Comparison of ENCODE assay signal across 8 mouse cellular contexts in the genomic region with DNA sequence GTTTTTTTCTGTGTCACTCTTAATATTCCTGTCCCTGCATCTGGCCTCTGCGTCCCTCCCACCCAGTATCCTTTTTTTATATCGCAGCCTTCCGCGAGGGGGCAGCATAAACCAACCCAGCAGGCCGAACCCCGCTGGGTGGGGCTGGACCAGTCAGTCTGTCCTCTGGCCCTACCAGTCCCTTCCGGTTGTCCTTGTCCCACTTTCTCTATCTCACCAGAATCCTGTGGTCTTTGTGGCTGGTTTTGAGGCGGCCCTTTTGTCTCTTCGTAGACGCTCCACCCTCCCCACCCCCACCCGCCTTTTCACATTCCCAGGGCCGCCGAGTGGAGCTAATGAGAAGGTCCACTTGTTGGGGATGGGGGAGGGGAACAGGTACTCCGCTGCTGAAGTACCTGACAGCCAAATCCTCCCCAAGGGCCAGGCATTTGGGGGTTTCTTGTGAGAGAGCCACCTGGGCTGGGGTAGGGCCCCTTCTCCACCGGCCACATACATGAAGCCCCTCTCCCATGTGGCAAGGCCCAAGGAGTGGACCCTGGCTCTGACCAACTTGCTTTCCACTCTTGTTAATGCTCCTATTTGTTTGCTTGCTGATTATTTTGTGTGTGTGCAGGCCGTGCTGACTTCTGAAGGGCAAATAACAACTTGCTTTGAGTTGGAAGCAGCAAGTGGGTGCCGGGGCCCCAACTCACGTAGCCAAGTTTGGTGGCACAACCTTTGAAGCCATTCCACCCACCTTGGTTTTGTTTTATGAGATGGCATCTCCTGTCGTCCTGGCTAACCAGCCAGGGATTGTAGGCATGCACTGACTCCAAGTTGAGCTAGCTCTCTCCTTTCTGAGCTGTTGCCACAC. TPM values are rescaled to one million over a fixed set of nuclear protein-coding genes. Genes with fewer than 3 reads are reported as not detected.
DNase-seq lines count a peak whose midpoint lies in the region; ATAC-seq and TF ChIP-seq lines count a peak whose summit lies in the region.

A gene (minus strand): TSS at position 267 of the 853 bp plus-strand sequence.

- intact Hi-C loops in heart, postnatal 25 days (cut with DNase I): loop anchor here (1.0 to 5.0 kb wide), 2 partner anchors 40 to 117 kb away; no protein-coding TSS in a partner anchor

- H3K4me2 ChIP-seq in forebrain, embryonic 16.5 days (ENCODE audit: low read length): peak within 1 kb of the TSS; percentile 65
- H3K4me2 ChIP-seq in neural tube, embryonic 15.5 days: peak within 1 kb of the TSS; percentile 85

- peak; percentile 21; the same call in 1 of the 2 replicates for TF ChIP-seq POLR2A in lung, adult 2 months (IDR thresholded peaks at IDR 0.05; ENCODE audit: borderline replicate concordance, extremely low read depth, low read depth, low read length)

- peaks cover 12% of the 10 kb centered on the region for H3K36me3 ChIP-seq in G1E (replicated peaks)
- H3K36me3 ChIP-seq in forebrain, embryonic 16.5 days (ENCODE audit: control insufficient read depth, insufficient read depth): no peaks in the 10 kb centered on the region
- H3K36me3 ChIP-seq in neural tube, embryonic 15.5 days: no peaks in the 10 kb centered on the region

- H3K27ac ChIP-seq in forebrain, embryonic 16.5 days (ENCODE audit: low read length): peak within 1 kb of the TSS; percentile 80
- H3K27ac ChIP-seq in neural tube, embryonic 15.5 days (replicated peaks): peak within 1 kb of the TSS; percentile 89

- DNase-seq in G1E (ENCODE audit: low spot score): peak; percentile 82
- peak; percentile 49 to 53 for DNase-seq in cerebellum, adult 18-20 months
- DNase-seq in heart, postnatal 25 days (ENCODE audit: low spot score): peak; percentile 83
- DNase-seq in layer of hippocampus, adult 18-20 months (ENCODE audit: low spot score in 2 of 2): peak; percentile 73 to 76
- DNase-seq in lung, adult 2 months: peak; percentile 91
- peak; percentile 94 for DNase-seq in testis, postnatal 10 days (ENCODE audit: low spot score)

- no peaks in the 10 kb centered on the region; the same call in 1 of the 2 replicates for H3K27me3 ChIP-seq in G1E (ENCODE audit: insufficient read depth, low read length)
- no peaks in the 10 kb centered on the region for H3K27me3 ChIP-seq in forebrain, embryonic 16.5 days (replicated peaks; ENCODE audit: control insufficient read depth, insufficient read depth, low read length)
- H3K27me3 ChIP-seq in neural tube, embryonic 15.5 days (replicated peaks): no peaks in the 10 kb centered on the region

- peak; percentile 48 for ATAC-seq in G1E (ENCODE audit: extremely low read depth, insufficient number of reproducible peaks, low FRiP score, poor library complexity, severe bottlenecking)
- peak; percentile 49 for ATAC-seq in forebrain, embryonic 16.5 days
- ATAC-seq in neural tube, embryonic 15.5 days (ENCODE audit: low FRiP score): peak; percentile 63

- peak; percentile 54 for TF ChIP-seq CTCF in G1E (IDR thresholded peaks at IDR 0.05; ENCODE audit: low read depth, low read length)
- peak; percentile 66 for TF ChIP-seq CTCF in lung, adult 2 months (IDR thresholded peaks at IDR 0.05; ENCODE audit: insufficient read depth, low read length)

- WGBS in forebrain, embryonic 16.5 days: 16% methylated on average over 19 of the region's 19 CpGs
- WGBS in lung, adult 2 months: 11% methylated on average over 19 of the region's 19 CpGs
- WGBS in neural tube, embryonic 15.5 days: 18% methylated on average over 19 of the region's 19 CpGs

- 0 out of 2 replicates have a peak, but pooled peaks cover 2% of the 10 kb centered on the region for H3K9me3 ChIP-seq in G1E (replicated peaks)
- no peaks in the 10 kb centered on the region for H3K9me3 ChIP-seq in forebrain, embryonic 16.5 days (ENCODE audit: control insufficient read depth, low read length)
- no peaks in the 10 kb centered on the region for H3K9me3 ChIP-seq in neural tube, embryonic 15.5 days (replicated peaks)

- peak within 1 kb of the TSS; percentile 88 for H3K4me3 ChIP-seq in G1E (ENCODE audit: low read depth, low read length)
- H3K4me3 ChIP-seq in forebrain, embryonic 16.5 days (replicated peaks; ENCODE audit: low read length): peak within 1 kb of the TSS; percentile 74
- peak within 1 kb of the TSS; percentile 78 for H3K4me3 ChIP-seq in lung, adult 2 months (replicated peaks; ENCODE audit: extremely low read depth, low read depth, low read length)
- peak within 1 kb of the TSS; percentile 85 for H3K4me3 ChIP-seq in neural tube, embryonic 15.5 days (replicated peaks)

- peak within 1 kb of the TSS; percentile 88 for H3K9ac ChIP-seq in forebrain, embryonic 16.5 days (replicated peaks; ENCODE audit: low read depth, low read length)
- peak within 1 kb of the TSS; percentile 95 for H3K9ac ChIP-seq in neural tube, embryonic 15.5 days (replicated peaks)

- peaks cover 55% of the 10 kb centered on the region for H3K4me1 ChIP-seq in G1E (ENCODE audit: insufficient read depth, low read depth, low read length)
- H3K4me1 ChIP-seq in forebrain, embryonic 16.5 days (replicated peaks; ENCODE audit: control insufficient read depth, insufficient read depth, low read length): peaks cover 25% of the 10 kb centered on the region
- peaks cover 22% of the 10 kb centered on the region for H3K4me1 ChIP-seq in lung, adult 2 months (ENCODE audit: control insufficient read depth, insufficient read depth, low read length)
- peaks cover 38% of the 10 kb centered on the region for H3K4me1 ChIP-seq in neural tube, embryonic 15.5 days

RNA-seq across cellular contexts. Expression of the gene that starts here (rescaled TPM):
- 14.2 and 17.2 TPM in 2 replicates for total RNA-seq in G1E (2014; fragmentation: Nextera tagmentation)
- 9.7 and 11.4 TPM in 2 replicates for total RNA-seq in G1E (2017)
- polyA plus RNA-seq in G1E (2012): 34.9 and 35.8 TPM in 2 replicates
- 42.3 and 48.4 TPM in 2 replicates for polyA plus RNA-seq in forebrain, embryonic 16.5 days (2015; fragmentation: Nextera tagmentation; extraction: Ambion mirVana)
- 10 to 100 TPM; 31.1 to 31.9 TPM for total RNA-seq in heart, postnatal 25 days (2021)
- total RNA-seq in layer of hippocampus, adult 18-20 months (2021): 1 to 10 TPM; 5.0 to 5.1 TPM
- 70.9 and 74.7 TPM in 2 replicates for polyA plus RNA-seq in lung, adult 2 months (2012; rRNA removed)
- 56.5 and 68.7 TPM in 2 replicates for polyA plus RNA-seq in neural tube, embryonic 15.5 days (2015; fragmentation: Nextera tagmentation; extraction: Ambion mirVana)

Comparison
In these comparisons a context has a peak if more than half of its experiments do, and no peak if none do; other contexts are left out.
1. Peak in every context shown above with its lines: DNase-seq, ATAC-seq, H3K4me3 ChIP-seq and H3K27ac ChIP-seq.